Mouse (Mus musculus) layer of hippocampus, adult 8-10 months (tissue): ENCODE measurements at regions not wholly inside any gene's neighbourhood (a gene's known extent, or its start where the extent isn't known, plus 50 kb on each side); places are given as distances from the start of the nearest gene placed in this dataset.

Source experiments
- DNase-seq, 2 experiments: peaks; one replicate each; pipeline ENCODE4 v3.0.0; 2022; ENCODE audit warnings: low spot score in 2 of 2

- no peak for DNase-seq
These were observed 67.7 kb upstream of the Zdhhc17 start for GRCm38 (mm10) chr10:111077632-111078031.

GRCm38 (mm10) chr10:111073851-111074430 lies 64.0 kb upstream of the Zdhhc17 start:
- DNase-seq = no peak

- no peak for DNase-seq
These were observed 63.3 kb upstream of the Zdhhc17 start for GRCm38 (mm10) chr10:111073262-111073661.

- no peak for DNase-seq
These were observed 62.6 kb upstream of the Zdhhc17 start for GRCm38 (mm10) chr10:111072554-111072909.

GRCm38 (mm10) chr10:111071805-111072553 lies 62.0 kb upstream of the Zdhhc17 start:
- DNase-seq = no peak

GRCm38 (mm10) chr10:111066146-111066545 lies 56.2 kb upstream of the Zdhhc17 start:
- DNase-seq = no peak

GRCm38 (mm10) chr10:111060626-111061025 lies 50.7 kb upstream of the Zdhhc17 start:
- no peak for DNase-seq
